Mouse (Mus musculus) cortical plate, adult 2 months (tissue): ENCODE measurements around the gene Krtap4-1.

Experiments used
- CTCF ChIP-seq: fragments of 200-500 bp; IDR thresholded peaks from 2 replicates; pipeline ENCODE4 v1.5.1; 2011; ENCODE audit warnings: mild to moderate bottlenecking, control low read depth, low read length; ENCODE audit not compliant: insufficient read depth; ENCODE audit errors: extremely low read depth
- POLR2A ChIP-seq: fragments of 200-500 bp; IDR thresholded peaks from 2 replicates; pipeline ENCODE4 v1.6.1; 2011; ENCODE audit warnings: mild to moderate bottlenecking, low read length, control low read depth; ENCODE audit not compliant: insufficient read depth; ENCODE audit errors: extremely low read depth

- TF ChIP-seq CTCF: no peak
- no peak for TF ChIP-seq POLR2A
These were observed 47.4 kb downstream of the Krtap4-1 start, which contains the start of gene Krtap1-5 for GRCm38 (mm10) chr11:99580636-99581035.
